Comparison of ENCODE assay signal across 8 mouse cellular contexts in the genomic region with DNA sequence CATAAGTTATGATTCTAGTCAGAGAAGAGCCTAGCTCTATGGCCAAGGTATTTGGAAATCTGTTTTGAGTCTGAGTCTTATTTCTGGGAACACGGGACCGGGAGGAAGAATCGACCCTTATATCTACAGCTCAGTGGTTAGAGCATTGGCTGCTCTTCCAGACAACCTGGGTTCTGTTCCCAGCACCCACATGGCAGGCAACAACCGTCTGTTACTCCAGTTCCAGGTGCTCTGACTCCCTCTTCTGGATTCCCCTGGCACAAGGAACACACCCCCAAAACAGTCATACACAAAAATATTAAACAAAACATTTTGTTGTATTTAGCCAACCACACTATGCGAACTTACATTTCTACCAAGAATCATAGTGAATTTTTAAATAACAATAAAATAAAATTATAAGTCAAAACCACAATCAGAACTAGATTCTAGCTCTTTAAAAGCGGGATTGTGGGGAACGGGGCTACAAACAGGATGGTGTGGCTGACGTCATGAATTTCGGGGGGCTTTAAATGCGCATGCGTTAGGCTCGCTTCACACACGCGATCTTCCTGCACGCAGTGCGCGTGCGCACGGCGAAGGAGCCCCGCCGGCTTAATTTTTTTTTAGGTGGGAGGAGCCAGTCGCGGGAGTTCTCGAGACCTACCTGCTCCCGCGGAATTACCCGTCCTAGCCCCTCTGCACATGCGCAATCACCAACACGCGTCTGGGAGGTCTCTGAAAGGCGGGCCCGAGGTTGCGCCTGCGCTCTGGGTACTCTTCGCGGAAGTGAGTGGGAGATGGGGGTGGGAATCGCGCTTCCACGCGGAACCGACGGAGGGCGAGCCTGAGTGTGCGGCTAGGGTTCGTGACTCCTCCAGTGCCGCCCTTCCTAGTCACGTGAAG. TPM values are rescaled to one million over a fixed set of nuclear protein-coding genes. Genes with fewer than 3 reads are reported as not detected.
DNase-seq lines count a peak whose midpoint lies in the region; ATAC-seq lines count a peak whose summit lies in the region.

No protein-coding gene starts in this region.

- peak overlapping the region; percentile 30 for H3K4me3 ChIP-seq in hindbrain, embryonic 11.5 days (ENCODE audit: low read depth, low read length)

- no peaks in the 10 kb centered on the region for H3K9me3 ChIP-seq in hindbrain, embryonic 11.5 days (ENCODE audit: control insufficient read depth, low read length)

- peak; percentile 95 for ATAC-seq in hindbrain, embryonic 11.5 days (ENCODE audit: low FRiP score)

- H3K4me2 ChIP-seq in hindbrain, embryonic 11.5 days (replicated peaks; ENCODE audit: low read depth, low read length), result peak overlapping the region; percentile 38

- no peaks in the 10 kb centered on the region for H3K4me1 ChIP-seq in hindbrain, embryonic 11.5 days (replicated peaks; ENCODE audit: control insufficient read depth, insufficient read depth, low read length)

- no peak overlapping the region for H3K27ac ChIP-seq in hindbrain, embryonic 11.5 days (ENCODE audit: low read depth, low read length)

- WGBS in hindbrain, embryonic 11.5 days, result 8% methylated on average over 48 of the region's 48 CpGs

- no peaks in the 10 kb centered on the region for H3K27me3 ChIP-seq in hindbrain, embryonic 11.5 days (ENCODE audit: control insufficient read depth, insufficient read depth, low read length)

- H3K9ac ChIP-seq in hindbrain, embryonic 11.5 days (ENCODE audit: low read depth, low read length), result no peak overlapping the region

- no peaks in the 10 kb centered on the region for H3K36me3 ChIP-seq in hindbrain, embryonic 11.5 days (ENCODE audit: control insufficient read depth, insufficient read depth, low read length)

- peak; percentile 100 for DNase-seq in Muller cell, postnatal 12 days (ENCODE audit: inconsistent ontology term)
- peak; percentile 100 for DNase-seq in cerebellum, adult 9-11 months
- DNase-seq in frontal cortex, adult 2 months (ENCODE audit: extremely low spot score in 1 of 2, low spot score in 1 of 2), result peak; percentile 99
- DNase-seq in hindbrain, embryonic 11.5 days (ENCODE audit: low spot score), result peak; percentile 100
- peak; percentile 98 to 99 for DNase-seq in layer of hippocampus, postnatal 10 days (ENCODE audit: low spot score in 2 of 2)
- peak; percentile 100 for DNase-seq in lung, postnatal 10 days
- peak; percentile 98 for DNase-seq in ovary, postnatal 36 days (ENCODE audit: low spot score)
- DNase-seq in thymus, postnatal 25 days, result peak; percentile 99

RNA-seq across cellular contexts. Expression of gene Tmem120b, which starts 10.6 kb away (rescaled TPM):
- 9.1 and 11.5 TPM in 2 replicates for polyA plus RNA-seq in frontal cortex, adult 2 months (2012; rRNA removed)
- 7.8 and 9.0 TPM in 2 replicates for polyA plus RNA-seq in hindbrain, embryonic 11.5 days (2014; fragmentation: Nextera tagmentation; extraction: Ambion mirVana)
- total RNA-seq in layer of hippocampus, postnatal 10 days (2021), result 10 to 100 TPM; 19.6 to 24.5 TPM

RNA-seq across cellular contexts. Expression of gene Morn3, which starts 10.8 kb away (rescaled TPM):
- polyA plus RNA-seq in frontal cortex, adult 2 months (2012; rRNA removed), result 0.13 TPM in 1 of 2 replicates, not detected in the other
- polyA plus RNA-seq in hindbrain, embryonic 11.5 days (2014; fragmentation: Nextera tagmentation; extraction: Ambion mirVana), result 0.77 and 1.0 TPM in 2 replicates
- under 1 TPM; 0.51 to 0.85 TPM for total RNA-seq in layer of hippocampus, postnatal 10 days (2021)

RNA-seq across cellular contexts. Expression of gene Orai1, which starts 42.7 kb away (rescaled TPM):
- polyA plus RNA-seq in frontal cortex, adult 2 months (2012; rRNA removed), result 17.6 and 20.6 TPM in 2 replicates
- polyA plus RNA-seq in hindbrain, embryonic 11.5 days (2014; fragmentation: Nextera tagmentation; extraction: Ambion mirVana), result 10.1 and 12.7 TPM in 2 replicates
- total RNA-seq in layer of hippocampus, postnatal 10 days (2021), result 10 to 100 TPM; 16.1 to 19.2 TPM
